Mouse (Mus musculus): ENCODE data around the gene Prr7. TPM values are rescaled to one million over a fixed set of nuclear protein-coding genes. Genes with fewer than 3 reads are reported as not detected.

The Prr7 gene
- polyA plus RNA-seq, 2 experiments, result 0.32 TPM; not detected in 1

DNA sequence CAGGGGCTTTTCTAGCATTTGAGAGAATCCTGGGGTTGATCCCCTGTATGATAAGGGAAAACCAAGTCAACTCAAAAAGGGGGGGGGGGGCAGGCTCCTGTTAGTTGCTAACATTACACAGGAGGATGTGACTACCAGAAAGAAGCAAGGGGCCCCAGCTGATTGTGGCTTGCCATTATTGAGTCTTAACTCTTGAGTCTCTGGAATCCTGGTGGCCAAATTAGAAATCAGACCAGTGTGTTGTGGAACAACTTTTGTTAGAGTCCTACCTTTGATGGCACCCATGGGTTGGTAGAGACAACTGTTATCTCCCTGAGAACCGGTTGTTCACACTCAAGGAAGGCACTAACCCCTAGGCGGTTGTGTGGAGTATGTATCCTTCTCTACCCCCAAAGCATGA, 1.1 kb upstream of the Prr7 start:
- H3K9me3 ChIP-seq (ENCODE audit: control insufficient read depth, low read length), result no peaks in the 10 kb centered on the region
- DNase-seq (ENCODE audit: low read depth in 3 of 3, low spot score in 3 of 3), result no peak
- no peak overlapping the region for H3K9ac ChIP-seq (replicated peaks)
- H3K4me2 ChIP-seq (ENCODE audit: low read depth), result no peak overlapping the region
- no peak overlapping the region for H3K4me3 ChIP-seq (ENCODE audit: insufficient read depth in 1 of 2, low read depth in 2 of 2, low read length in 2 of 2)
- H3K36me3 ChIP-seq (replicated peaks; ENCODE audit: control insufficient read depth, insufficient read depth, low read depth), result peaks cover 9% of the 10 kb centered on the region
- no peak overlapping the region for H3K27ac ChIP-seq
- 40% methylated on average over 2 of the region's 2 CpGs for WGBS (ENCODE audit: insufficient replicate concordance)
- H3K4me1 ChIP-seq (replicated peaks; ENCODE audit: control insufficient read depth in 2 of 2, insufficient read depth in 2 of 2, low read length in 1 of 2), result no peaks in the 10 kb centered on the region
- peaks cover 17% of the 10 kb centered on the region for H3K27me3 ChIP-seq (ENCODE audit: control insufficient read depth, insufficient read depth, low read length)
- TF ChIP-seq EP300 (IDR thresholded peaks at IDR 0.05; ENCODE audit: low read depth), result no peak
- no peak for TF ChIP-seq CTCF (IDR thresholded peaks at IDR 0.05; ENCODE audit: low read depth)
- no peak for ATAC-seq (ENCODE audit: insufficient read depth)

DNA sequence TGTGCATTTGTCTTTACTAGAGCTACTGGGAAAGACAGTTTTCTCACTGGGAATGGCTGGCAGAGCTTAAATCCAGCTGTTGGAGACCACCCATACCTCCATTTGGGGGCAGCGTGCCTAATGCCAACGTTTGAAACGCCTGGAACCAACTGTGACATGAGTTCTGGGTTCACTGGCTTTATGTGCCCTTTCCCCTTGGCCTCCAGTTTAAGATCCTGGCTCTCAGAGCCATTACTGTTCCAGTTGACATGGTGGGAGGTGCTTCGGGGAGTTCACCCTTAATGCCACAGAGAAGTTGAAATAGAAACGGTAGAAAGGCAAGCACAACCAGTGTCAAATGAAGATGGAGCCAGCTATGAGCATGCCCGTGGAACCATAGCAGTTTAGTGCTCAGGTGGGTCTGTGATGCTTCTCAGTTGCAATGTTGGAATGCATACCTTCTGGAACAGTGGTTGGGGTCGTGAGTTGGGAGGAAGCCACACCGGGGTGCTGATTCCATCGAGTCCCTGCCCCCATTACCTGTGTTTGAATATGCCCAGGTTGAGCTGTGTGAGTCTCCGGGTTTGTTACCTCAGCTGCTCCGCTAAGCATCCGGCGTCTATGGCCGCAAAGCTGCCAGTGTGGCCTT, 554 bp upstream of the Prr7 start:
- Histone ChIP-seq H3K36me3 (replicated peaks; ENCODE audit: control insufficient read depth, insufficient read depth, low read depth) (peaks cover 9% of the 10 kb centered on the region), H3K9ac (replicated peaks) (no peak overlapping the region), H3K4me3 (ENCODE audit: insufficient read depth in 1 of 2, low read depth in 2 of 2, low read length in 2 of 2) (0 out of 4 replicates have a peak overlapping the region, but pooled peaks of 1 of the 2 experiments have one; percentile 14), H3K4me2 (ENCODE audit: low read depth) (peak overlapping the region; percentile 55; the same call in 1 of the 2 replicates), H3K4me1 (replicated peaks; ENCODE audit: control insufficient read depth in 2 of 2, insufficient read depth in 2 of 2, low read length in 1 of 2) (no peaks in the 10 kb centered on the region), H3K9me3 (ENCODE audit: control insufficient read depth, low read length) (no peaks in the 10 kb centered on the region), H3K27ac (no peak overlapping the region), H3K27me3 (ENCODE audit: control insufficient read depth, insufficient read depth, low read length) (peaks cover 17% of the 10 kb centered on the region)
- no peak for DNase-seq (ENCODE audit: low read depth in 3 of 3, low spot score in 3 of 3)
- 14% methylated on average over 14 of the region's 14 CpGs for WGBS (ENCODE audit: insufficient replicate concordance)
- TF ChIP-seq CTCF (IDR thresholded peaks at IDR 0.05; ENCODE audit: low read depth), result no peak
- TF ChIP-seq EP300 (IDR thresholded peaks at IDR 0.05; ENCODE audit: low read depth), result no peak
- ATAC-seq (ENCODE audit: insufficient read depth), result no peak

DNA sequence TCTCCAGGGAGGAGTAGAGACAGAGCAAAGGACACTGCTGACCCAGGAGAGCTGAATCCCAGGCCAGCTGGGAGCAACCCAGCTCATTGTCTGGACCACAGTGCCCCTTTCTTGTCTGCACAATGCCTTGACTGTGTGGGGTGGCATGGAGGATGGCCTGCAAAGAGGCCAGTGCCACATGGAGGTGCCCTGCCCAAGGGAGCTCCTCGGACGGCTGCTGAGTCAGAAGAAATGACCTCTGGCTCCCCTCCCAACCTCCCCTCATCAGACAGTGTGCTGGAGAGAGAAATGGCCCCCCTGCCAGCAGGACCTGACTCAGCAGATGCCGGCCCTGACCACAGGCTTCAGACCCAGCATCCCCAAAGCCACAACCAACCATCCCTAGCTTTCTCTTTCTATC, 1.1 kb downstream of the Prr7 start:
- no peak for DNase-seq (ENCODE audit: low read depth in 3 of 3, low spot score in 3 of 3)
- Histone ChIP-seq H3K9ac (replicated peaks) (no peak overlapping the region), H3K27ac (no peak overlapping the region), H3K4me2 (ENCODE audit: low read depth) (no peak overlapping the region), H3K27me3 (ENCODE audit: control insufficient read depth, insufficient read depth, low read length) (peaks cover 29% of the 10 kb centered on the region), H3K9me3 (ENCODE audit: control insufficient read depth, low read length) (no peaks in the 10 kb centered on the region), H3K4me3 (ENCODE audit: insufficient read depth in 1 of 2, low read depth in 2 of 2, low read length in 2 of 2) (no peak overlapping the region), H3K36me3 (replicated peaks; ENCODE audit: control insufficient read depth, insufficient read depth, low read depth) (no peaks in the 10 kb centered on the region; the same call in 1 of the 2 replicates), H3K4me1 (replicated peaks; ENCODE audit: control insufficient read depth in 2 of 2, insufficient read depth in 2 of 2, low read length in 1 of 2) (no peaks in the 10 kb centered on the region)
- ATAC-seq (ENCODE audit: insufficient read depth), result no peak
- WGBS (ENCODE audit: insufficient replicate concordance), result 17% methylated on average over 3 of the region's 3 CpGs
- TF ChIP-seq CTCF (IDR thresholded peaks at IDR 0.05; ENCODE audit: low read depth) (no peak), EP300 (IDR thresholded peaks at IDR 0.05; ENCODE audit: low read depth) (no peak)

- TF ChIP-seq CTCF (IDR thresholded peaks at IDR 0.05; ENCODE audit: low read depth), result no peak
- TF ChIP-seq EP300 (IDR thresholded peaks at IDR 0.05; ENCODE audit: low read depth), result no peak
- peaks cover 36% of the 10 kb centered on the region for H3K27me3 ChIP-seq (ENCODE audit: control insufficient read depth, insufficient read depth, low read length)
- 31% methylated on average over 5 of the region's 5 CpGs for WGBS (ENCODE audit: insufficient replicate concordance)
Observed at GRCm38 (mm10) chr13:55465830-55466440, 1.9 kb downstream of the Prr7 start.

GRCm38 (mm10) chr13:55468851-55469560, 4.9 kb downstream of the Prr7 start:
- no peak for DNase-seq (ENCODE audit: low read depth in 3 of 3, low spot score in 3 of 3)
- H3K27me3 ChIP-seq (ENCODE audit: control insufficient read depth, insufficient read depth, low read length), result peaks cover 65% of the 10 kb centered on the region
- no peak for TF ChIP-seq EP300 (IDR thresholded peaks at IDR 0.05; ENCODE audit: low read depth)
- TF ChIP-seq CTCF (IDR thresholded peaks at IDR 0.05; ENCODE audit: low read depth), result peak; percentile 57
- H3K9ac ChIP-seq (replicated peaks), result no peak overlapping the region
- no peaks in the 10 kb centered on the region for H3K9me3 ChIP-seq (ENCODE audit: control insufficient read depth, low read length)
- no peaks in the 10 kb centered on the region for H3K36me3 ChIP-seq (replicated peaks; ENCODE audit: control insufficient read depth, insufficient read depth, low read depth)
- ATAC-seq (ENCODE audit: insufficient read depth), result no peak
- H3K4me1 ChIP-seq (replicated peaks; ENCODE audit: control insufficient read depth in 2 of 2, insufficient read depth in 2 of 2, low read length in 1 of 2), result no peaks in the 10 kb centered on the region
- H3K27ac ChIP-seq, result no peak overlapping the region
- H3K4me2 ChIP-seq (ENCODE audit: low read depth), result no peak overlapping the region
- no peak overlapping the region for H3K4me3 ChIP-seq (ENCODE audit: insufficient read depth in 1 of 2, low read depth in 2 of 2, low read length in 2 of 2)
- 40% methylated on average over 13 of the region's 13 CpGs for WGBS (ENCODE audit: insufficient replicate concordance)

More at GRCm38 (mm10) chr13:55465830-55466440, 1.9 kb downstream of the Prr7 start:
- Histone ChIP-seq H3K4me1 (replicated peaks; ENCODE audit: control insufficient read depth in 2 of 2, insufficient read depth in 2 of 2, low read length in 1 of 2) (no peaks in the 10 kb centered on the region), H3K4me2 (ENCODE audit: low read depth) (no peak overlapping the region), H3K36me3 (replicated peaks; ENCODE audit: control insufficient read depth, insufficient read depth, low read depth) (no peaks in the 10 kb centered on the region), H3K9me3 (ENCODE audit: control insufficient read depth, low read length) (no peaks in the 10 kb centered on the region), H3K4me3 (ENCODE audit: insufficient read depth in 1 of 2, low read depth in 2 of 2, low read length in 2 of 2) (no peak overlapping the region), H3K27ac (no peak overlapping the region), H3K9ac (replicated peaks) (no peak overlapping the region)
- ATAC-seq (ENCODE audit: insufficient read depth) (no peak), DNase-seq (ENCODE audit: low read depth in 3 of 3, low spot score in 3 of 3) (no peak)
